Mouse (Mus musculus) activated CD4-positive, CD25-positive, alpha-beta regulatory T cell, adult 4 months (primary cell): ENCODE results near the gene Zfp773. TPM values are rescaled to one million over a fixed set of nuclear protein-coding genes. Genes with fewer than 3 reads are reported as not detected.
A peak's percentile ranks its signal among the peaks of the same experiment; 100 is the strongest.

Source experiments
- ATAC-seq: one replicate; pipeline ENCODE4 v1.8.0; 2017
- polyA plus RNA-seq, 2 experiments: library from polyadenylated mRNA; unstranded; fragments of 100-300 nt; shearing (Covaris generic); gene quantifications; one replicate each; pipeline ENCODE4 v1.2.1; 2017

The Zfp773 gene
- polyA plus RNA-seq: 1 to 10 TPM; 8.9 to 9.6 TPM

GRCm38 (mm10) chr7:7136379-7136866 lies at the start of gene Zfp773:
Gene Zfp773, minus strand, starts transcription at chr7:7136755.
- ATAC-seq: peak; percentile 97

GRCm38 (mm10) chr7:7185897-7186296 lies 49.3 kb upstream of the Zfp773 start:
- no peak for ATAC-seq

DNA sequence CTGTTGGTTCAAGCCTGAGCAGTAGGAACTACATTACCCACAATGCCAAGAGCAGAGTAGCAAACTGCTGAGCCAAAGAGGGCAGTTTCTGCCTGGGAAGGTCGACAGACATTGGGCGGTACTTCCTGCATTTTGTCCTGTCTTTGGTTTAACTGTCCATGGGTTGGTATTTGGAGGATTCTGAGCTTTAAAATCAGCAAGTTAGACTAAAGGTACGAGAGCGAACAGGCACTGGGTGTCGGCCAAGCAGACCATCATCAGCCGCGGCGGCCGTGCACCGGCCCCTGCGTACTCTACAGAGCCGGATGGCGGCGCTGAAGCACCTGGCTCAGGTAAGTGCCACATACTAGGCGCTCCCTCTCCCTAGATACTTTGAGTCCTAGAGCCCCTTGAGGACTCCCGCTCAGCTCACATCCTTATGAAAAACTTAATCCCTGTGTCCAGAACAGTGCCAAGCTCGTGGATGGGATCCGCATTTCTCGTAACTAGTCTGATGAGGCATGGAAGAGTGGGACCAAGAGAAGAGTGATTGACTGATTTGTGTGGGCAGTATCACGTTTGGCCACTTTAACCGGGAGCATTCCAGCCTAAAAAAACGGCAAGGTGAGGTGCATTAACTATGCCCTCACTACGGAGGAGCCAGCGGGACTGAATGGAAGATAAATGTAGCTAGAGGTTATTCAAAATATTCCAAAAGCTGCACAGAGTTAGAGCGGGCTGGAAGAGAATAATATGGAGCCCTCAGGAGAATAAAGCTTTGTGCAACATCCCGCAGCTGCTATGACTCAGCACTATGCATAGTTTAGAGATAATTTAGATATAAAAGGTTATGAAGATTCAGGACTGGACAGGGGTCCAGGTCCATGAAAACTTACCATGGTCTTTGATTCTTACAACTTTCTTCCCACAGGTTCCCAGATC lies 34.9 kb upstream of the Zfp773 start, which contains the start of gene Zfp418:
Zfp418 (plus strand) TSS at position 104 of the 921 bp plus-strand sequence.
- peak; percentile 98 for ATAC-seq

DNA sequence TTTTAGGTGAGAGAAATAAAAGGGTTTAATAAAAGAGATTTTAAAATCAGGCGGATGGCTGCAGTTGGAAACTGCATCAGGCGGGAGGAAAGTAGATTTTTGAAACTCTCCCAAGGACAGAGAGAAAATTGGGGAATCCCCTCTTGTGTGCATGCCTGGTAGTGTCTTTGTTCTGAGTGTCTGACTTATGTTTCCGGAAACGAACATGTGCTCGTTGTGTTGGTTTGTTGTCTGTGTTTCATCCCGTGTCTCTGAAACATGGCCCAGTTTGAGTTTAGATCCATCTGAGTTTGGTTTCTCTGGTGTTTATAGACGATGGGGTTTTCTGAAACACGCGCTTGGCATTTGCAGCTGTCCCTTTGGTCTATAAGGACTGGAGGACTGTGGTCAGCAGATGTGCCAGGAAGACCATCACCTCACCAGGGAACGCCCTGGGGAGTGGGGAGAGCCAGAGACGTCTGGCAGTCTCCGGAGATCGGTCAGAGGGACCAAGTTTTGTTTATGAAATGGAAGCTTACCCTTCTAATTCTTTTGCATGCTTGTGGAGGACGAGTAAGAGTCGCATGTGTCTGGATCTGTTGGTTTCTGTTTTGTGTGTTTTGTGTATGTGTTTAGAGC lies 9.5 kb upstream of the Zfp773 start:
- ATAC-seq: no peak

GRCm38 (mm10) chr7:7144215-7144614 lies 7.7 kb upstream of the Zfp773 start:
- no peak for ATAC-seq

- ATAC-seq: no peak
These were observed 3.8 kb downstream of the Zfp773 start for GRCm38 (mm10) chr7:7132751-7133150.

DNA sequence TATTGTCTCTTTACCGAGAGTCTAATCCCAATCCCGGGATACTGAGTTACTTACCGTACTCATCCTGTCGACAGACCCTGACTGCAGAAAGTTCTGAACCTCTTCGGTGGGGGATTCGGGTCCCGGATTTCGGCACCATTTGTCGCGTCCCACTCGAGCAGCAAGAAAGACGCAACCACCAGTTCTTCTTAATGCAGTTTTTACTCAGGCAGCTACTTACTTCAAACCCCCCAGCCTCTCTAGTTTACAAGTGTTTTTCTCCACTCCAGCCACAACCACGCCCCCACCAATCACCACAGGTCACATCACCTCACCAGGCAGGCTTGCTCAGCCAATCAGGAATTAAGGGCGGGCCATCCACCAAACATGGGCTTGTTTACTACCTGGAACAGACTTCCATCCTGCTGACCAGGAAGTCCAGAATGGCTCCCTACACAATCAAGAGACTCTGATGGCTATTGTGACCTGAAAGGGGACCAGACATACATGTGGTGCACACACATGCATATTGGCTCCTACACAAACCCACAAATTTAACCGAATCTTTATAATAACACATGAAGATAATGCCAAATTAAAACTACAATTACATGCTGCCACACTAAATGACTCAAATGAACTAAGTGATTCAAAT lies 5.9 kb downstream of the Zfp773 start:
- peak; percentile 59 for ATAC-seq

- ATAC-seq: peak; percentile 1
These were observed 15.0 kb downstream of the Zfp773 start for GRCm38 (mm10) chr7:7121602-7121980.

DNA sequence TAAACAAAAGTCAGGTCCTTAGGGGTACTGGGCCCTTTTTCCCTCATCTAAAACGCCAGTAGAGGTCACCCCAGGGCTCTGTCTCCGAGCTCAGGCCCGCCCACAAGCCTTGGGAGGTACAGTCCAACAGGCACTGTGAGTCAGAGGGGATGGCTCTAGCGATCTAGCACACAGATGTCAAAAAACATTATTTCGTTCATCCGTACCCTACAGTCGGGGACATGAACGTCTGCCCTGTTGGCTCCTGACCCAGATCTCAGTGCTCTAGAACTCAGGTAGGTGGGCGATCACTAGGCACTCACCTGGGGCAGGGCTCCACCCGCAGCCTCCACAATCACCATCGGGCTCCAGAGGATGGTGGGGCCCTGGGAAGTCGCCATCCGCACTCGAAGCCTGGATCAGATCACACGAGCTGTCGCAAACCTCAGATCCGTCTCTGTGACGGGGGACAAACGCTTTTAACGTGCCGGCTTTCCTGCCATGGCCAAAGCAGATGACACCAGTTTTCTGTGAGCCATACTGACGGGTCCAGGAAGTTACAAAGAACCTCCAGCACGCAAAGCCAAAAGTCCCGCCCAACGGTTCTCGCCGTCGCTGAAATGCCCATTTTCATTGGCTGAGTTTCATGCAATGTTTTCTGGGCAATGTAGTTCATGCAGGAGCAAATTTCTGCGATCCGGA lies 15.5 kb downstream of the Zfp773 start, which contains the start of gene Zfp954:
Zfp954 (minus strand) TSS at position 568 of the 681 bp plus-strand sequence.
- ATAC-seq: peak; percentile 92

- no peak for ATAC-seq
These were observed 18.1 kb downstream of the Zfp773 start for GRCm38 (mm10) chr7:7118441-7118840.

- ATAC-seq: no peak
These were observed 28.1 kb downstream of the Zfp773 start for GRCm38 (mm10) chr7:7108501-7108900.

Other genes starting within 250 kb of the Zfp773 start
- not detected for gene Aurkc, start 141.5 kb downstream of the Zfp773 start, polyA plus RNA-seq
- gene Zfp954, start 15.3 kb downstream of the Zfp773 start, polyA plus RNA-seq: 10 to 100 TPM; 23.4 to 23.7 TPM
- 1 to 10 TPM; 2.4 to 2.6 TPM for gene Zfp418, start 34.6 kb upstream of the Zfp773 start, polyA plus RNA-seq
- 1 to 10 TPM; 4.5 to 4.7 TPM for gene Zfp772, start 73.2 kb upstream of the Zfp773 start, polyA plus RNA-seq
- gene Vmn2r29, start 110.6 kb upstream of the Zfp773 start, polyA plus RNA-seq: under 1 TPM in 1 of 2 experiments, not detected in 1; 0.12 TPM
- gene Gm45844, start 141.5 kb upstream of the Zfp773 start, polyA plus RNA-seq: under 1 TPM; 0.23 to 0.95 TPM
- 10 to 100 TPM; 53.4 to 67.2 TPM for gene Clcn4, start 164.1 kb upstream of the Zfp773 start, polyA plus RNA-seq
- gene Vmn2r30, start 200.9 kb upstream of the Zfp773 start, polyA plus RNA-seq: not detected
- not detected for gene Gm45783, start 237.8 kb upstream of the Zfp773 start, polyA plus RNA-seq